Mouse (Mus musculus): ENCODE results near the gene Uchl1. TPM values are rescaled to one million over a fixed set of nuclear protein-coding genes. Genes with fewer than 3 reads are reported as not detected.

The Uchl1 gene
- total RNA-seq, 2 experiments from 2014 or later: 115 to 159 TPM

- no peak for DNase-seq
These were observed 32.0 kb downstream of the Uchl1 start for GRCm38 (mm10) chr5:66707859-66708258.

- no peak for DNase-seq
These were observed 34.6 kb downstream of the Uchl1 start for GRCm38 (mm10) chr5:66710445-66711019.

GRCm38 (mm10) chr5:66712801-66713200, 36.9 kb downstream of the Uchl1 start:
- DNase-seq: no peak

- DNase-seq: no peak
These were observed 39.6 kb downstream of the Uchl1 start for GRCm38 (mm10) chr5:66715498-66715931.

- no peak for DNase-seq
These were observed 42.0 kb downstream of the Uchl1 start for GRCm38 (mm10) chr5:66717931-66718330.

GRCm38 (mm10) chr5:66718413-66718812, 42.5 kb downstream of the Uchl1 start:
- no peak for DNase-seq

- no peak for DNase-seq
These were observed 43.0 kb downstream of the Uchl1 start for GRCm38 (mm10) chr5:66718880-66719279.

GRCm38 (mm10) chr5:66720921-66721320, 45.0 kb downstream of the Uchl1 start:
- DNase-seq: no peak

- DNase-seq: no peak
These were observed 46.7 kb downstream of the Uchl1 start for GRCm38 (mm10) chr5:66722586-66722985.

- DNase-seq: no peak
These were observed 47.1 kb downstream of the Uchl1 start for GRCm38 (mm10) chr5:66723037-66723436.

GRCm38 (mm10) chr5:66723626-66724025, 47.7 kb downstream of the Uchl1 start:
- no peak for DNase-seq

GRCm38 (mm10) chr5:66729306-66729705, 53.4 kb downstream of the Uchl1 start:
- no peak for DNase-seq

GRCm38 (mm10) chr5:66730621-66731301, 54.9 kb downstream of the Uchl1 start:
- peak; percentile 55 for DNase-seq

GRCm38 (mm10) chr5:66731302-66731697, 55.4 kb downstream of the Uchl1 start:
- DNase-seq: no peak

- DNase-seq: peak; percentile 38
These were observed 57.7 kb downstream of the Uchl1 start for GRCm38 (mm10) chr5:66733556-66733955.

Other genes with a start within 250 kb of the Uchl1 start
- 10 to 100 TPM; 47.3 to 60.3 TPM for gene Apbb2, start 57.3 kb upstream of the Uchl1 start, total RNA-seq (2021)
- gene Limch1, start 69.7 kb downstream of the Uchl1 start, total RNA-seq (2021): 100 to 1,000 TPM in 1 of 2 experiments, 10 to 100 TPM in 1; 69.5 to 100 TPM